10 mouse cellular contexts compared by ENCODE assay signal in genomic region chrX:60547098-60547443, GRCm38 (mm10). TPM values are rescaled to one million over a fixed set of nuclear protein-coding genes. Genes with fewer than 3 reads are reported as not detected.
DNase-seq lines count a peak whose midpoint lies in the region; ATAC-seq and TF ChIP-seq lines count a peak whose summit lies in the region.
"Had no signal": no experiment of that assay in that cellular context is flagged by ENCODE, and none has a peak within 500 bp of the region (broad histone marks: within the 10 kb centered on the region; RNA-seq: fewer than 3 reads in every experiment).

No protein-coding gene starts in this region.

- H3K4me2 ChIP-seq in liver, embryonic 14.5 days (ENCODE audit: low read depth), result peak overlapping the region; percentile 48

- no peak for ATAC-seq in liver, embryonic 14.5 days (ENCODE audit: insufficient read depth)

- TF ChIP-seq POLR2A in testis, adult 2 months (IDR thresholded peaks at IDR 0.05; ENCODE audit: control insufficient read depth, low read depth, low read length), result no peak

- peak overlapping the region; percentile 49; the same call in 1 of the 2 replicates for H3K27ac ChIP-seq in testis, adult 2 months (ENCODE audit: control insufficient read depth, insufficient read depth, low read depth, low read length)
- H3K27ac ChIP-seq in liver, embryonic 14.5 days, result no peak overlapping the region

- H3K36me3 ChIP-seq in testis, adult 2 months (ENCODE audit: control insufficient read depth, insufficient read depth, low read length), result no peaks in the 10 kb centered on the region
- no peaks in the 10 kb centered on the region for H3K36me3 ChIP-seq in liver, embryonic 14.5 days (replicated peaks; ENCODE audit: control insufficient read depth, insufficient read depth, low read depth)

- TF ChIP-seq EP300 in liver, embryonic 14.5 days (IDR thresholded peaks at IDR 0.05; ENCODE audit: low read depth), result no peak

- no peaks in the 10 kb centered on the region; the same call in 1 of the 2 replicates for H3K4me1 ChIP-seq in testis, adult 2 months (ENCODE audit: control insufficient read depth, insufficient read depth, low read length)
- no peaks in the 10 kb centered on the region for H3K4me1 ChIP-seq in liver, embryonic 14.5 days (replicated peaks; ENCODE audit: control insufficient read depth in 2 of 2, insufficient read depth in 2 of 2, low read length in 1 of 2)

- intact Hi-C loops in gastrocnemius, postnatal 14 days (cut with DNase I; ENCODE audit: low total_unique reads), result no loop called here

- TF ChIP-seq CTCF in testis, adult 2 months (IDR thresholded peaks at IDR 0.05; ENCODE audit: control insufficient read depth, insufficient read depth, insufficient replicate concordance, low read depth, low read length), result no peak
- TF ChIP-seq CTCF in liver, embryonic 14.5 days (IDR thresholded peaks at IDR 0.05; ENCODE audit: low read depth), result no peak

- WGBS in liver, embryonic 14.5 days (ENCODE audit: insufficient replicate concordance), result 11% methylated on average over 16 of the region's 16 CpGs

- H3K9me3 ChIP-seq in liver, embryonic 14.5 days (ENCODE audit: control insufficient read depth, low read length), result no peaks in the 10 kb centered on the region

- H3K4me3 ChIP-seq in testis, adult 2 months (ENCODE audit: control insufficient read depth, low read depth, low read length), result peak overlapping the region; percentile 66
- H3K4me3 ChIP-seq in liver, embryonic 14.5 days (ENCODE audit: insufficient read depth in 1 of 2, low read depth in 2 of 2, low read length in 2 of 2), result peak overlapping the region in 1 of 2 experiments; percentile 40; a peak in 2 of 4 replicates

- H3K27me3 ChIP-seq in testis, adult 2 months (ENCODE audit: control insufficient read depth, insufficient read depth, low read length), result no peaks in the 10 kb centered on the region
- H3K27me3 ChIP-seq in liver, embryonic 14.5 days (ENCODE audit: control insufficient read depth, insufficient read depth, low read length), result peaks cover 20% of the 10 kb centered on the region

- H3K9ac ChIP-seq in liver, embryonic 14.5 days (replicated peaks), result no peak overlapping the region

- DNase-seq in embryo, embryonic 9.5 days (ENCODE audit: extremely low spot score), result peak; percentile 49
- no peak for DNase-seq in embryo, embryonic 10 days (ENCODE audit: low spot score)
- DNase-seq in testis, postnatal 14 days (ENCODE audit: low spot score), result no peak
- no peak for DNase-seq in liver, embryonic 14.5 days (ENCODE audit: low read depth in 3 of 3, low spot score in 3 of 3)
- no peak for DNase-seq in ovary, postnatal 10 days (ENCODE audit: low spot score)
- DNase-seq in adrenal gland, postnatal 10 days, result no peak
- DNase-seq in gastrocnemius, postnatal 14 days, result no peak

RNA-seq across cellular contexts. Expression of gene Gm7073, which starts 8.0 kb away (rescaled TPM):
- polyA plus RNA-seq in testis, adult 2 months (2012; rRNA removed), result 6.3 and 9.6 TPM in 2 replicates
- not detected in 2 replicates for polyA plus RNA-seq in liver, embryonic 14.5 days (2012; rRNA removed)
- polyA plus RNA-seq in liver, embryonic 14.5 days (2014; fragmentation: Nextera tagmentation; extraction: Ambion mirVana), result not detected in 2 replicates
- total RNA-seq in adrenal gland, postnatal 10 days (2021), result not detected
- total RNA-seq in gastrocnemius, postnatal 14 days (2021), result not detected
- total RNA-seq: layer of hippocampus, postnatal 10 days had no signal
- polyA plus RNA-seq: C2C12 had no signal

RNA-seq across cellular contexts. Expression of gene Atp11c, which starts 45.4 kb away (rescaled TPM):
- 2.8 and 3.4 TPM in 2 replicates for polyA plus RNA-seq in testis, adult 2 months (2012; rRNA removed)
- polyA plus RNA-seq in liver, embryonic 14.5 days (2012; rRNA removed), result 2.4 and 3.4 TPM in 2 replicates
- polyA plus RNA-seq in liver, embryonic 14.5 days (2014; fragmentation: Nextera tagmentation; extraction: Ambion mirVana), result 4.9 and 5.1 TPM in 2 replicates
- total RNA-seq in adrenal gland, postnatal 10 days (2021), result 10 to 100 TPM; 17.9 to 20.5 TPM
- 1 to 10 TPM; 4.2 to 4.9 TPM for total RNA-seq in gastrocnemius, postnatal 14 days (2021)
